Mouse (Mus musculus) ES-E14 (cell line): ENCODE measurements at regions not wholly inside any gene's neighbourhood (a gene's known extent, or its start where the extent isn't known, plus 50 kb on each side); places are given as distances from the start of the nearest gene placed in this dataset.

Source experiments
- DNase-seq: peaks from one replicate; pipeline ENCODE4 v3.0.0-alpha.2; 2013; ENCODE audit warnings: low read depth, low spot score
- H3K27ac ChIP-seq: 2 replicates; pipeline ENCODE4 v1.5.1; 2012; ENCODE audit warnings: low read depth, mild to moderate bottlenecking, low read length, moderate library complexity, mixed read lengths; ENCODE audit not compliant: poor library complexity, insufficient read depth, severe bottlenecking
- H3K36me3 ChIP-seq: 2 replicates; pipeline ENCODE4 v1.6.1; 2012; ENCODE audit warnings: mild to moderate bottlenecking, low read length, moderate library complexity, mixed read lengths; ENCODE audit not compliant: control insufficient read depth, poor library complexity, insufficient read depth, severe bottlenecking
- H3K4me1 ChIP-seq, 2 experiments: fragments of 150-350 bp in 1 of 2; sonication (generic) in 1 of 2; 2 replicates each; pipeline ENCODE4 v1.6.1; 2012; ENCODE audit warnings: low read length in 2 of 2, mild to moderate bottlenecking in 1 of 2, mixed read lengths in 1 of 2; ENCODE audit not compliant: control insufficient read depth in 2 of 2, insufficient read depth in 2 of 2, poor library complexity in 1 of 2
- H3K4me3 ChIP-seq, 2 experiments: fragments of 150-350 bp in 1 of 2; sonication (generic) in 1 of 2; 2 replicates each; pipeline ENCODE4 v1.5.1; 2012; ENCODE audit warnings: low read length in 2 of 2, low read depth in 1 of 2, mild to moderate bottlenecking in 1 of 2, mixed read lengths in 1 of 2; ENCODE audit not compliant: insufficient read depth in 1 of 2, poor library complexity in 1 of 2, severe bottlenecking in 1 of 2
- H3K9ac ChIP-seq: 2 replicates; pipeline ENCODE4 v1.6.1; 2012; ENCODE audit warnings: low read depth, mild to moderate bottlenecking, low read length, mixed read lengths; ENCODE audit not compliant: poor library complexity, insufficient read depth, severe bottlenecking
- H3K9me3 ChIP-seq: fragments of 150-350 bp; sonication (generic); 2 replicates; pipeline ENCODE4 v1.6.1; 2012; ENCODE audit warnings: low read depth, mild to moderate bottlenecking, low read length; ENCODE audit not compliant: control insufficient read depth, insufficient read depth
- CHD2 ChIP-seq: IDR thresholded peaks from 2 replicates; pipeline ENCODE4 v1.6.1; 2014; ENCODE audit warnings: mild to moderate bottlenecking, low read depth, low read length, inconsistent platforms
- HCFC1 ChIP-seq: IDR thresholded peaks from 2 replicates; pipeline ENCODE4 v1.6.1; 2012; ENCODE audit warnings: low read length, inconsistent platforms, borderline replicate concordance; ENCODE audit not compliant: insufficient read depth
- MAFK ChIP-seq: IDR thresholded peaks from 2 replicates; pipeline ENCODE4 v1.6.1; 2014; ENCODE audit warnings: mild to moderate bottlenecking, low read depth, low read length, inconsistent platforms; ENCODE audit not compliant: insufficient read depth
- ZC3H11A ChIP-seq: IDR thresholded peaks from 2 replicates; pipeline ENCODE4 v1.6.1; 2012; ENCODE audit warnings: low read depth, mild to moderate bottlenecking, inconsistent platforms, low read length, borderline replicate concordance
- ZNF384 ChIP-seq: IDR thresholded peaks from 2 replicates; pipeline ENCODE4 v1.6.1; 2012; ENCODE audit warnings: low read depth, low read length, inconsistent platforms
- in situ Hi-C, 2 experiments: fragments of 600-800 bp; cut with MboI; formaldehyde crosslinking; loops; one replicate each; pipeline ENCODE4 v1.15.1; 2025; ENCODE audit warnings: low sequenced_read_pairs in 2 of 2, inconsistent platforms in 1 of 2; ENCODE audit not compliant: unreplicated experiment in 2 of 2

DNA sequence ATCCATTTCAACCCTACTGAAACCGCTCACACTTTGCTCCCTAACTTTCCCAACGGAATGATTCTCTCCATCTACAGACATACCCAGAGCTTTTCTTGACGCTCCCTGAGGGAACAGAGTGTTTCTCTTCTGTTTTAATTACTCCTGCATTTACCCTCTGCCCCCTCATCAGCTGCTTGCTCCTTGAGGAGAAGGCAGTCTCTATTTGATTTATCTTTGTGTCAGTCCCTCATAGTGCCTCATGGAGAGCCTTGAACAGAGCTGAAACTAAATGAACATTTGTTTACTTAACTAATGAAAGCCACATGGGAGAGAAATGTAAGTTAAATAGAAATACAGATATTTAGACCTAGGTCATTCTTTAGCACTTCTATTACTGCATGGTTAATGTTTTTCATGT lies 74.4 kb upstream of the Mroh9 start:
- TF ChIP-seq ZC3H11A (no peak), CHD2 (no peak), MAFK (no peak), HCFC1 (no peak), ZNF384 (no peak)
- no peak overlapping the region for H3K27ac ChIP-seq
- peaks cover 0 to 4% of the 10 kb centered on the region in 2 experiments; a peak in 2 of 4 replicates for H3K4me1 ChIP-seq
- H3K36me3 ChIP-seq = no peaks in the 10 kb centered on the region
- no peak overlapping the region for H3K9ac ChIP-seq
- DNase-seq = no peak
- in situ Hi-C loops = loop anchor here in 1 of 2 experiments (25.0 kb wide), 1 partner anchor 727 kb away; no protein-coding TSS in a partner anchor
- no peak overlapping the region for H3K4me3 ChIP-seq
- H3K9me3 ChIP-seq = no peaks in the 10 kb centered on the region

DNA sequence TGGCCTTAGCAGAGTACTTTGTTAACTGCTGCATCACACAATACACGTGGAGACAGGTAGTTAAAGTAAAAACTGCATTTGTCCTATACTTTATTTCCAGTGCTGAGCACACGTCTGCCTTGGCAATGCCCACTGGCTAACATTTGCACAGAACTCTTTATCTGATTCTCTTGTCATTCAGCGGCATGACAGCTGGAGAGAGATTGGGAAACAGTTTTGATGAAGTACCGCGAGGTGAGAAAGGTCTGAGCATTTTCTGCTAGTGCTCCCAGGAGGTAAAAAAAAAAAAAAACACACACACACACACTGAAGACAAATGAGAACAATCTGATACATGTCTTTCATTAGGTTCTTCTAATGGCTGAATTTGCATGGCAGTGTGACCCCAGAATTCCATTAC lies 73.0 kb upstream of the Mroh9 start:
- Histone ChIP-seq H3K4me1 (peaks cover 0 to 4% of the 10 kb centered on the region in 2 experiments; a peak in 2 of 4 replicates), H3K9ac (no peak overlapping the region), H3K4me3 (no peak overlapping the region), H3K36me3 (no peaks in the 10 kb centered on the region), H3K27ac (no peak overlapping the region), H3K9me3 (no peaks in the 10 kb centered on the region)
- TF ChIP-seq MAFK (no peak), ZC3H11A (no peak), ZNF384 (no peak)
- DNase-seq = no peak
- in situ Hi-C loops = loop anchor here in 1 of 2 experiments (25.0 kb wide), 1 partner anchor 729 kb away; no protein-coding TSS in a partner anchor

DNA sequence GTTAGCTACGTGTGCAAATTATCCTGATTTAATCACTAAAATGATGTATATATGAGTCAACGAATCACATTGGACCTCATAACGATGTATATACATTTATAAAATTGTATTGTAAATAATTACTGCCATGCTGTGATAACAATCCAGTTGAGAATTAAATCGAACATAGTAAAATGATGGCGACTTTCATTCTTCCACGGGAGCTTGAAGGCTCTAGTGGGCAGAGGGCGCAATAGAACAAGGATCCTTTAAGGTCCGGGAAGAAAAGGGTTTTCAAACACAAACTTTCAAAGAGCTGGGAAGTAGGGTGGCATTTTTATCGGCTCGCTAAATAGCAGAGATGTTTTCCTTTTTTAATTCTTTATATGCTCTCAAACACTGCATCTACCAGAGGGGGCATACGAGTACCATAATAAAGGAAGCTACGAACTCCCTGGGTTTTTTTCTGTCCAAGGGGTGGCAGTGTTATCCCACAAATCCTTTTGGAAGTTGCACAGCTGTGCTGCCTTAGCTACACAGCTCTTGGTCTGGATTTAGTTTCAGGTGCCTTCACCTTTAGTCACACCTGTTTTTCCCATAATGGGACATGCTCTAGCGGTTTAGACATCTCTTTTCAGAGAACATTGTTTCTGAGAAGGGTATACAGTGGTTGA lies 64.9 kb upstream of the Mroh9 start:
- Histone ChIP-seq H3K9me3 (no peaks in the 10 kb centered on the region), H3K4me1 (no peaks in the 10 kb centered on the region), H3K36me3 (no peaks in the 10 kb centered on the region), H3K27ac (no peak overlapping the region), H3K9ac (no peak overlapping the region), H3K4me3 (0 out of 4 replicates have a peak overlapping the region, but pooled peaks of 1 of the 2 experiments have one; percentile 8)
- no peak for TF ChIP-seq CHD2
- peak; percentile 98 for TF ChIP-seq ZC3H11A
- in situ Hi-C loops = loop anchor here in 1 of 2 experiments (25.0 kb wide), 1 partner anchor 737 kb away; no protein-coding TSS in a partner anchor
- DNase-seq = peak; percentile 63

DNA sequence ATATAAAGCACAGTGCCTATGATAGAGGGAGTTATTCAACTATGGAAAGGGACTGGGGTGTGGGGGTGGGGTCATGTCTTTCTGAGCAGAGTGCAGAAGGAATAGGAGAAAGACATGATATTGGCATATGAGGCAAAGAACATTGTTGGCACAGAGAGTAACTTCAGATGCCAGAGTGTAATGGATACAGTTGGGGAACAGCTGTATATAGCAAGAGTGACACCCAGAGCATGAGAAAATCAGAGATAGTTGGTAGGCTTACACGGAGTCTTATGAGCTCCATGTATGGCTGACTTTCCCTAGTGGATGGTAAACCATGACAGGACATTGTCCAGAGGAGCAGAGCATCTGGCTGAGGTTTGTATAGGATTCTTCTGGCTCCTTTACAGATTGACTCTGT lies 61.2 kb upstream of the Mroh9 start:
- Histone ChIP-seq H3K36me3 (no peaks in the 10 kb centered on the region), H3K9ac (no peak overlapping the region), H3K4me3 (no peak overlapping the region), H3K9me3 (no peaks in the 10 kb centered on the region), H3K4me1 (no peaks in the 10 kb centered on the region), H3K27ac (no peak overlapping the region)
- in situ Hi-C loops = loop anchor here in 1 of 2 experiments (25.0 kb wide), 1 partner anchor 766 kb away; no protein-coding TSS in a partner anchor
- TF ChIP-seq ZC3H11A (no peak), CHD2 (no peak), HCFC1 (no peak), ZNF384 (no peak), MAFK (no peak)
- DNase-seq = no peak

DNA sequence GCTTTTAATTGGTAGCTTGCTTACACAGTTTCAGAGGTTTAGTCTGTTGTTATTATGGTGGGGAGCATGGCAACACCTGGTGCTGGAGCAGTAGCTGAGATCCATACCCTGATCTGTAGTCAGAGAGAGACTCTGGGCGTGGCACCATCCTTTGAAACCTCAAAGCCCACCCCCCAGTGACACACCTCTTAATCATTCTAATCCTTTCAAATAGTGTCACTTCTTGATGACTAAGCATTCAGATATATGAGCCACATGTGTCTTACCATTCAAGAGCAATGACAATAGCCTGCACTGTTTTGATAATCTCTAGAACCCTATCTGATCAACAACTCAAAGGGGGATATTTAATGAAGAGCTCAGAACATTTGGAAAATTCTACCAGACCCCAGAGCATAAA lies 57.6 kb upstream of the Mroh9 start:
- no peak overlapping the region for H3K4me3 ChIP-seq
- H3K9ac ChIP-seq = no peak overlapping the region
- no peaks in the 10 kb centered on the region for H3K36me3 ChIP-seq
- in situ Hi-C loops = loop anchor here in 1 of 2 experiments (25.0 kb wide), 1 partner anchor 769 kb away; no protein-coding TSS in a partner anchor
- H3K9me3 ChIP-seq = no peaks in the 10 kb centered on the region
- peak; percentile 12 for DNase-seq
- TF ChIP-seq MAFK = peak; percentile 74
- no peak for TF ChIP-seq ZNF384
- no peaks in the 10 kb centered on the region for H3K4me1 ChIP-seq
- no peak overlapping the region for H3K27ac ChIP-seq
